Mouse (Mus musculus): ENCODE measurements around the gene Gm12169. TPM values are rescaled to one million over a fixed set of nuclear protein-coding genes. Genes with fewer than 3 reads are reported as not detected.

Gm12169 gene
- polyA plus RNA-seq (2012; rRNA removed; ENCODE audit: low replicate concordance) = not detected in 2 replicates

DNA sequence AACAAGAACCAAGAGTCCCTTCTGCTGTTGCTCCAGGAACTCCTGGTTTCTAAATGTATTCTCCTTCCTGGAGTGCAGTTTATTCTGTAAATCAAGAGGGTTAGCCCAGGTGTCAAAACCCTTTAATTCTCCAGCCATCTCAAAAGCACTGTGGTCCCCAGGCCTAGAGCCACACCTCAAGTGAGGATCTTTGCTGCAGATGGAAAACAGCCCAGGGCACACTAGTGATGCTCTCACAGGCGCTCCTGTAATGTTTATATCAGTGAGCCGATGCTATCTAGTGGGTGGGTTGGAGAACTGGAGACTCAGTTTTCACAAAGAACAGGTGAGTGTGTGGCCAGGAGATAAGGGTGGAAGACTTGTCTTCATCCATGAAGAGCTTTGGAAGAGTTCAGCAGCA, at the start of gene Gm12169:
Gene Gm12169, plus strand, starts transcription at position 301 of the 400 bp plus-strand sequence.

DNA sequence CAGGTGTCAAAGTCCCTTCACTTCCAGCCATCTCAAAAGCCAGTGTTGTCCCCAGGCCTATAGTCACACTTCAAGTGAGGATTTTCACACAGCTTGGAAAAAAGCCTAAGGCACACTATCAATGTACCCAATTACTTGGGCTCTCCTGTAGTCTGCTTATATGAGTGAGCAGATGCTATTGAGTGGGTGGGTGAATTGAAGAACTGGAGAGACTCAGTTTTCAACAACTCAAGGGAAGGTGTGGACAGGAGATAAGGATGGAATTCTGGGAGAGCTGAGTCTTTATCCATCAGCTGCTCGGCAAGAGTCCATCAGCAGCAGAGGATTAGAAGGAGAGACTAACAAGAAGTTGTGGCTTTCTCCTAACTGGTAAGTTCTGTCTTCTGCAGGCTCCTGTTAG, 47.3 kb downstream of the Gm12169 start, which contains the start of gene BC053393:
Gene BC053393, plus strand, starts transcription at position 210 of the 400 bp plus-strand sequence.

Other genes starting within 250 kb of the Gm12169 start
- gene Cyfip2, start 211.4 kb upstream of the Gm12169 start, polyA plus RNA-seq (2012; rRNA removed; ENCODE audit: low replicate concordance) = 1.5 and 2.4 TPM in 2 replicates
- gene Itk, start 134.7 kb upstream of the Gm12169 start, polyA plus RNA-seq (2012; rRNA removed; ENCODE audit: low replicate concordance) = 0.25 and 0.52 TPM in 2 replicates
- 0.04 and 0.13 TPM in 2 replicates for gene Fam71b, start 127.7 kb upstream of the Gm12169 start, polyA plus RNA-seq (2012; rRNA removed; ENCODE audit: low replicate concordance)
- 14.4 and 15.5 TPM in 2 replicates for gene Med7, start 87.3 kb upstream of the Gm12169 start, polyA plus RNA-seq (2012; rRNA removed; ENCODE audit: low replicate concordance)
- 0.13 and 0.21 TPM in 2 replicates for gene Havcr2, start 69.3 kb upstream of the Gm12169 start, polyA plus RNA-seq (2012; rRNA removed; ENCODE audit: low replicate concordance)
- gene BC053393, start 47.3 kb downstream of the Gm12169 start, polyA plus RNA-seq (2012; rRNA removed; ENCODE audit: low replicate concordance) = not detected in 2 replicates
- gene Dppa1, start 105.0 kb downstream of the Gm12169 start, polyA plus RNA-seq (2012; rRNA removed; ENCODE audit: low replicate concordance) = not detected in 2 replicates
- 1.6 TPM in 1 of 2 replicates, not detected in the other for gene Timd2, start 182.8 kb downstream of the Gm12169 start, polyA plus RNA-seq (2012; rRNA removed; ENCODE audit: low replicate concordance)
- not detected in 2 replicates for gene Havcr1, start 210.9 kb downstream of the Gm12169 start, polyA plus RNA-seq (2012; rRNA removed; ENCODE audit: low replicate concordance)